Mouse (Mus musculus): ENCODE measurements around the gene Slc26a5.

- TF ChIP-seq CTCF (IDR thresholded peaks at IDR 0.05; ENCODE audit: borderline replicate concordance, insufficient read depth, low read depth, low read length) (no peak), POLR2A (IDR thresholded peaks at IDR 0.05; ENCODE audit: borderline replicate concordance, insufficient read depth, low read length) (no peak)
Observed at GRCm38 (mm10) chr5:21847438-21847837, 18.0 kb downstream of the Slc26a5 start.
